Mouse (Mus musculus) cerebellum, adult 18-20 months (tissue): ENCODE results near the gene Flt4.
"Not testable (repeated sequence)": the region's sequence is repeated elsewhere in the genome, so short reads cannot be mapped to it uniquely, and the experiment has no call there.

ENCODE experiments used
- DNase-seq, 2 experiments: peaks; one replicate each; pipeline ENCODE4 v3.0.0; 2021

The Flt4 gene

DNA sequence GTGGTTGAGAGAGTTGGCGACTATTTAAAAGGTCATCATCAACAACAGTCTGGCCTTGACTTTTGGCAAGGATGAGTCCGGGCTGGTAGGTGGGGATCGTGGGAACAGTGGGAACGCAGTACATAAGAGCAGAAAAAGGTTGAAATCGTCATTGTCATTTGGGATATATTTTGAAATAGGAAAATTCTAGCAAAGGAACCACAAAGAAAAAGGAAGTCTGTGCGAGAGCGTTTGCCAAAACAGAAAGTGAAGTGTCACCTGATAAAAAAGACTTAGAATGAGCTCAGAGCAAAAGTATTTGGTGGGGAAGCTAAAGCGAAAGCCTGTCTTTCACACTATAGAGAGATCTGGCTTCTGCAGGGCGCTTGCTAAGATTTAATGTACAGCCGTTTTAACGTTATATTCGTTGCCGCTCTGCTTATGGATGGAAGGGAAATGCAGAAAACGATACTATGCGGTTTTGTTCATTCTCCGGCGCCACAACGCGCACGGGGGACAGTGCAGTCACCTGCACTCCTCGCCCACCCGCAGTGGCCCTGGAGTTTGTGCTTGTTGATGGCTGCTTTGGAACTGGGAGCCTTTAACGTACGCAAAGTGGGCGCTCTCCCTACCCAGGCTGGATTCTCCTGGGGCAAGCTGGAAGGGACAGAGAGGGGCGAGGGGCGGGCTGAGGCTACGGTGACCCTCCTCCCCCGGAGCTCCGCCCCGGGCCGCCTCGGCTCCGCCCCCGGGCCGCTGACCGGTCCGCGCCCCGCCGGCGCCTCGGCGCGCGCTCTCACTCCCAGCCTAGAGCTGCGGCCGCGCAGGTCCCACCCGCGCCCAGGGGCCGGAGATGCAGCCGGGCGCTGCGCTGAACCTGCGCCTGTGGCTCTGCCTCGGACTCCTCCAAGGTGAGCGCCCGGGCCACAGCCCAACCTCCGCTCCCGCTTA is at the start of gene Flt4:
Flt4 (plus strand) TSS at position 326 of the 930 bp plus-strand sequence.
- DNase-seq: not testable (repeated sequence)

DNA sequence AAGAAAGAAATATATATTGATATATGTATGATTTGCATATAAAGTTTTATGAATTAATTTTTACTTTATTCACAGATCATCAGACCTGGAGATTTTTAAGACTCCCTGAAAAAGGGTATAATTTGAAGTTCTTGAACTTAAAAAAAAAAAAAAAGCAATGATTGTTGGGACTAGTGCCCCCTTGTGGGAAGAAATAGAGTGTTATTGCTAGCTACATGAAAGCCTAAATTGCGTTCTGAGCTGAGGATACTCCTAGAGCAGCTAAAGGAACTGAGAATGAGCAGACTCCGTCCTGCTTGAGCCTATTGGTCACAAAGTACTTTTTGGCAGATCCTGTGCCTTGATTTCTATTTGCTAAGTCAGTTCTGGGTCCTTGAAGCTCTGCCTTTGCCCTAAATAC is 34.0 kb upstream of the Flt4 start:
- not testable (repeated sequence) for DNase-seq

DNA sequence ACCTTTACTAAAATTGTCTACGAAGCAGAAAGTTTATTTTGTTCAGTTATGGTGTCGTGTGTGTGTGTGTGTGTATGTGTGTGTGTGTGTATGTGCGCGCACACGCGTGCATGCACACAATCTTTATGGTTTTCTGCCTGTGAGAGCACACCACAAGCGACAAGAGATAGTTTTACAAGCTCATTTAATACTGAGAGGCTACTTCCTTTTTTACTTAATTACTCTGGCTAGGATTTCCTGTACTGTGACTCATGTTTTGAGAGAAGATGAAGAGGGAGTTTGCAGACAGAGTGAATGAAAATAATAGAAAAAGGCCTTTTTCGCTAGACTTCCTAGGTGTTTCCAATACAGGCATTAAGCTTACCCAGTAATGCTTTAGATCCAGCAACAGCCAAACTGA is 28.6 kb upstream of the Flt4 start:
- DNase-seq: not testable (repeated sequence)

DNA sequence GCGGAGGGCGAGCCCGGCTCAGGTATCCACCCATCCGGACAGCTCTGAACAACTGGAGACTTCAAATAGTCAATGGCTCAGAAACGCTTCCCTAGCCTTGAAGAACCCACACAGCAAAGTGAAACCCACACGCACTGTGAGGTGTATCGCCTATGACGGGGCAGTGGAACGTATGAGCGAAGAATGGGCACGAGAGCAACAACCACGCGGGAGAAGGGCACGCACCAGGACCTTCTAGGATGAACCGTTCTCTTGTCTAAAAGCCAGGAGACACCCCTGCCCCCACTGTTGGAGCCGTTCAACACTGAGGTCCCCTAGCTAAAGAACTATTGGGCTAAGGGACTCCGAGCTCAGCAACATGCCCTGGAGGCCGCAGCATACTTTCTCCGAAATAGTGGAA is 18.9 kb upstream of the Flt4 start:
- no peak for DNase-seq

DNA sequence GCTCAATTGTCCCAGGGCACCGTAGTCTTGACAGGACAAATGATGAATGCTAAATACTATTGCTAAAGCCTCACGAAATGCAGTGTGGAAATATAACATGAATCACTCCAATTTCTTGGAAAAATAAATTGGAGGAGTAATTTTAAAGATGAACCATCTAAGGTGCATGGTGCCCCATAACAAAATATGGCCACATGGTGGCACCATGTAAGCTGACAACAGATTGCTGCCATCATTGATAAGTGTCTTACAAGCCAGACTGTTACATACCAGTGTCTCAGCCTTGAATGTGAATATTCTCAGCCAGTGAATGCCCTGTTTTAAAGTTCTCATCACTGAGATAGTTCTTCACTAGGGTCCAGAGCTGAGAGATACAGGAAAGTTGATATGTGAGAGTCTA is 11.9 kb upstream of the Flt4 start:
- DNase-seq: not testable (repeated sequence)

DNA sequence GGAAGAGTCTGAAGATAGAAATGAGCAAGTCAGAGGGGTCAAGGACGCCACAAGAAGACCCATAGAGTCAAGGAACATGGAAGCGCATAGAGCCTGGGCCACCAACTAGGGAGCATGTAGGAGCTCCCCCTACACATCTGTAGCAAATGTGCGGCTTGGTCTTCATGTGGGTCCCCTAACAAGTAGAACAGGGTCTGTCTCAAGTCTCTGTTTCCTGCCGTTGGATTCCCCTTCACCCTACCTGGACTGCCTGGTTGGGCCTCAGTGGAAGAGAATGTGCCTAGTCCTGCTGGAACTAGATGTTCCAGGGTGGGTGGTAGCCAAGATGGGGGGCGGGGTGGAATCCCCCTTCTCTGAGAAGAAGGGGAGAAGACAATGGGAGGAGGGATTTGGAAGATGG is 757 bp upstream of the Flt4 start:
- not testable (repeated sequence) for DNase-seq

DNA sequence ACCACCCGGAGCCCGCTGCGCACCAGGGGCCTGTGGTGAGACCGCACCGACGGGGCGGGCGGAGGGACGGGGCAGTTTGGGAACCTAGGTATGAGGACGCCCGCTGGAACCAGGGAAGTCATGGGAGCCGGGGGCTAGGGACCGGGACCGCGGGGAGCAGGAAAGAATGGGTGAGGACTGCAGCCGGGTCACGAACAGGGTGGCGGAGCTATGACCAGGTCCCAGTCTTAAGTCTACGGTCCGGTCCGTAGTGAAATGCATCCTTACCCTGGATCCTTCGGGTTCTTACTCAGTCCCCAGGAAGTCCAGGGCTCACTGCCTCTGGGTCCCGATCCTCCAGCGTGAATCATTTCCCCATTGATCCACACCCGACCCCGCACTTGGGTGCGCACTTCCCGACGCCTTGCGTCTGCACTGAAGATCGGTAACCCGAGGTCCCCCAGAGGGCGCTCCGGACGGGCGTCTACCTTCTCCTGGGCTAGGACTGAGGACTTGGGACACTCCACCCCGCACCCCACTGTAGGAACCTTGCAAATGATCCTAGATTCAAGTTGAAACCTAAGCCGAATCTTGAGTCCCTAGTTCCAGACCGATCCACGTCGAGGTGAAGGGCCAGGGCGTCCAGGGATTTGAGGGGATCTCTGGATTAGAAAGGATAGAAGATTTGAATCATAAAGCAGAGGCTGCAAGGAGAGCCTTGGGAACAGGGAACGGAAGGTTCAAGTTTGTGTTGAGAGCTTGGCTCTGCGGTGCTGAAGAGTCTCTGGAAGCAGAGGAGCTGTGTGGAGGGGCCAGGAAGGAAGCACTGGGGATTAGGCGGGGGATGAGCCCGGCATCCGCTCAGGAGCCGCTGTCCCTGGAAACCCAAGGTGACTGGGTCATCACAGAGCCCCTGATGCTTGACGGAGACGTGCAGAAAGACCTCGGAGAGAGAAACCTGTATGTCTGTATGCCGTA is 1.1 kb downstream of the Flt4 start:
- not testable (repeated sequence) for DNase-seq

DNA sequence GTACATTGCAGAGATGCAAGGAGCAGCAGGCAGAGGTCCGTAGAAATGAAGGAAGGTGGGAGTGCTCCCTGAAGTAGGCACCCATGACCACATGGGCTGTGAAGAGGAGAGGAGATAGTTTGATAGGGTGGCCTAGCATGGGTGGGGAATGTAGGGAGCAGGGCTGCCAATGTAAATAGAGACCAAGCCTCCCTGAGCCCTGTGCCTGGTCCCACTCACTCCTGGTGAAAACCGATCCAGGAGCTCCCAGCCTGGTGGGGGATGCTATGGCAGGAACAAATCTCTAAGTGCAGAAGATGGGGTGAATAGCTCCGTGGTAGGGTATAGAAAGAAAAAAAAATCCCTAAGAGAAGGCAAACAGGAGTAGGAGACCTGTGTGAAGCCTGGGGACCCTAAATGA is 2.3 kb downstream of the Flt4 start:
- DNase-seq: not testable (repeated sequence)

DNA sequence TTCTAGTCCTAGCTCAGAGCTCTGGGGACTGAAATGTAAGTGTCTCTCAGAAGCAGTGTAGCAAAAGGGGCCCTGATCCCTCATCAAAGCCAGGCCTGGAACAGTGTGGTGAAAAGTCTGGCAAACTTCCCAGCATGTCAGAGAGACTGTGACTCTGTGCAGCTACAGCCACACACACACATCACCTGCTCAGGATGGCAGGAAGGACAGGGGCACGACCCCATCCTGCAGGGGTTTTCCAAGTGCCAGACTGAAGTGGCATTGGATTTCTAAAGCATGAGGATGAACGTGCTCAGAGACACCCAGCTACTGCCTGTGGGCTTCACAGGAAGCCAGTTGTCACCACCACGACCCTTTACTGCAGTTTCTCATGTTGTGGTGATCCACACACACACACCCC is 3.1 kb downstream of the Flt4 start:
- DNase-seq: no peak

DNA sequence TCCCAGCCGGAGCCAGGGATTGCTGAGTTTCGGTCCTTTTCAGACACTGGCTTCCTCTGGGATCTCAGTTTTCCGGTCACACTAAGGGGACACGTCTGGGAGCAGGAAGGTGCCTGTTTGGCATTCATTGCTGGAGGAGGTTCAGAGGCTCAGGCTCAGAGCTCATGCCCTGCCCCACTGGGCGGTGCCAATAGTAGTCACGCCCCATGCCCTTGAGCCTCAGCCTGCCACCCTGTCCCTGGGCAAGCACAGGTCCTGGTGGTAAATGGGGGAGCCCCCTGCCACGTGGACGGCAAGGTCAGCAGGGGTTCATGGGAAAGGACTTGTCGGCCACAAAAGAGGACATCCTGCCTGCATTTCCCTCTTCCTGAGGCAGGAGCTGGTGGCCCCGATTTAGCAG is 4.3 kb downstream of the Flt4 start:
- no peak for DNase-seq

DNA sequence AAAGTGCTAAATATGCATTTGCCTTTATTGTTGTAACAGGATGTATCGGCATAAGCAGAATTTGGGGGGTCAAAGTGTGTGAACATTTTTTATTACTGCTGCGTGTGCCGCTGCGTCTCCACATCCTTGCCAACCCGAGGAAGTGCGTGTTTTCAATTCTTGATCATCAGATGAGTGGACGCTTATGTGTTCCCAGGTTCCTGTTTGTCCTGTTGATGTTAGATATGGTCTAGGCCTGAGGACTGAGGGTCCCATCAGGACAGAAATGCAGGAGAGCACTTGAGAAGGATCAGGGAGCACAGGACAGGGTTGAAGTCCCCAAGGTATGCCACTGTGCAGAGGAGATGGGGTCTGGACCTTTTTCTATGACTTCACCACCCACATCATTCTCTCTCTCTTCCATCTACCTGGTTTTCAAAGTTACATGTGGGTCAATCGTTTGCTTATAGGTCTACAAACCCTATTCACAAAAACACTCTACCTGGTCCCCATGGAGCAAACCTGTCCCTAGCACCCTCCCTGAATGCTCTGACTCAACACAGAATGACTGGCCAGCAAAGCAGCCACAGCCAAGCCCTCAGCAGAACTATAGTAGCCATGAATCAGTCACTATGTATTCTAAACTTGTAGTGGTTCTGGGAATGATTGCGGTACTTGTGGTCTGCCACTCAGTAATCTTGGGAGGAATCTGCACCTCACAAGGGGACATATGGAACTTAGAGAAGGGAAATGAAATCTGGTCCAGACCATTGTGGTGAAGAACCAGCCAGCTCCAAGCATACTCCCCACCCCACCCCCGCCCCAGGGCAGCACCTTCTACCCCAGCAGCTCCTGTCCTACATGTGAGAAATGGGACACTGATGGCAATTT is 7.0 kb downstream of the Flt4 start:
- DNase-seq: no peak

DNA sequence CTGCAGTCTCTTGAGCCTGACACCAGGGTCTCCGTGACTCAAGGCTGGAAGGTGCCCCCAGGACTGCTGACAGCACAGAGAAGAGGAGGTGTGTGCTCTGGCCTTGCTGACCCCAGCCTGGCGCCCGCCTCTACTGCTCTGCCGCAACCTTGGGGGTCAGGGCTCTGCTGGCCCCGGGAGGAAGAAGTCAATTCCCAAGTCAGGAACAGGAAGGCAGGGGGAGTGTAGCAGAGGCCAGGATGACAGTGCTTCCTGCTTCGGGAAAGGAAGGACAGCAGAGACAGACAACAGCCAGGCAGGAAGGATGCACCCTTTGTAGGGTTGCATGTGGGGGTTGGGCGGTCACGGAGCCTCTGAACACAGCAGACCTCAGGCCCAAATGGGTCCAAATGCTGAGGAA is 9.4 kb downstream of the Flt4 start:
- DNase-seq: no peak

DNA sequence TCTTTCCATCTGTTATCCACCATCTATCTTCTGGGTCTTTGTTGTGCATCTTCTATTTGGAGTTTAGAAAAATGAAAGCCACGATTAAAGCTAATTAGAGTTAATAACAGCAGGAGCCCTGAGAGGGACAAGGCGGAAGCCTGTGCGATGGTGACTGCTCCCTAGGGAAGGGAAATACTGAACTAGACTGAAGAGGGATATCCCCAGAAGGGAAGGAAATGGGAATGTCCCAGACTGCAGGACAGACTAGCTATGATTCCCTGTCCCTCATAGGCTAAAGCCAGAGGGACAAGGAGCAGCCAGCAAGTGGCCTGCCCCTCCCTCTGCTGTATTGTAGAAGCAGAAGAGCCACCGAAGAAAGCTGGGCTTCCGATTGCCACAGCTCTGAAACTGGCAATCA is 12.9 kb downstream of the Flt4 start:
- no peak for DNase-seq

DNA sequence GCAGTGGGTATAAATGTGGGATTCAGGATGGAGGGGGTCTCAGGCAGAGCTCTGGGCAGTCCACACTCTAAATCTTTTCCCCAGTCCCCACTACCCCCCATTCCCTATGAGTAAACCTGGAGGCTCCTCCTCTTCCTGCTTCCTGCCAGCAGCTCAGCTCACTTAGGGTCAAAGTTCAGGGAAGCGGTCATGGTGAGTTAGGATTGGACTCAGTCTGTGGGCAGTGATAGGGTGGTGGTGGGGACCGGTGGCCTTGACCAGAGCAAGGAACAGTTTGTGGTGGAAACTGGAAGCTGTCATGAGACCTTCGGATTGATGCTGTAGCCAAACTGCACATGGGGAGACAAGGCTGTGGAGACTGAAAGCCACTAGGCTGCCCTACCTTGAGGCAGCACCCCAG is 15.1 kb downstream of the Flt4 start:
- no peak for DNase-seq

DNA sequence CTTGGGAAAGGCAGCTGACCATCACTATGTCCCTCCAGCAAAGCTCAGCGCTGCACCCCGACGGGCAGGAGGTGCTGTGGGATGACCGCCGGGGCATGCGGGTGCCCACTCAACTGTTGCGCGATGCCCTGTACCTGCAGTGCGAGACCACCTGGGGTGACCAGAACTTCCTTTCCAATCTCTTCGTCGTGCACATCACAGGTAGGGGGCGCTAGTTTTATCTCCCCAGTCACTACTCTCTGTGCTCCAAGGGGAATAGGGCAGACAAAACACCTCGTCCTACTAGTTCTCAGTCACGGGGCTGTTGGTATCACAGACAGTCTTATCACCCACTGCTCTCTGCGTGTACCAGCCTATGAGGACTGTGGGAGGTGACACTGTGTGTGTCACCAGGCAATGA is 16.8 kb downstream of the Flt4 start:
- DNase-seq: no peak

DNA sequence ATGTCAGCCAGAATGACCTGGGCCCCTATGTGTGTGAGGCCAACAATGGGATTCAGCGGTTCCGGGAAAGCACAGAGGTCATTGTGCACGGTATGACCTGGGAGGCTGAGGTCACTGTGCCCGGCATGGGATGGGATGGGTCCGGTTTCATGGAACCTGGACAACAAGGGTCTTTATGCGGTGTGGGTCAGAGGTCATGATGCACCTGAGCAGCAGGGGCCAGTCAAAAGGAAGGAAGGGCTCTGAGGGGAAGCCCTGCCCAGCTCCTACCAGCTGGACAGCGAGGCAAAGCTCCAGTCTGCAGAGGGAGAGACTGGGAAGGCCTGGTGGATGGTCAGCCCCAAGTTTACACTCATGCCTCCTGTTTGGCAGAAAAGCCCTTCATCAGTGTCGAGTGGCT is 17.7 kb downstream of the Flt4 start:
- no peak for DNase-seq

DNA sequence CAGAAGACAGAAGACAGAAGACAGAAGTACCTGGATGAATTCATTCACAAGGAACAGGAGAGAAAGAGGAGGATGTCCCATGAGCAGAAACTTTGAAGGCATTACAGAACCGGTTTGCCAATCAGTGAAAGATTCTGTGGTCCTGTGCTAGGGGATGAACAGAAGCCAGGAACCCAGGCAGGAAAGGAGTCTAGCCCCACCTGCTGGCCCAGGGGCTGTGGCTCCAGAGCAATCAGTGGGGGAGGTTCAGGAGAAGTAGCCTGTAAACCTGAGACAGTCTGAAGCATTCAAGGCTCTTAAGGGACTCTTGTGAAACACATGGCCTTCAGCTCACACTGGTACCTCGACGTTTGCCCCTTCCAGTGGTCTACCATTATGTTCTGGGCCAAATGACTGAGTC is 22.1 kb downstream of the Flt4 start:
- no peak for DNase-seq

DNA sequence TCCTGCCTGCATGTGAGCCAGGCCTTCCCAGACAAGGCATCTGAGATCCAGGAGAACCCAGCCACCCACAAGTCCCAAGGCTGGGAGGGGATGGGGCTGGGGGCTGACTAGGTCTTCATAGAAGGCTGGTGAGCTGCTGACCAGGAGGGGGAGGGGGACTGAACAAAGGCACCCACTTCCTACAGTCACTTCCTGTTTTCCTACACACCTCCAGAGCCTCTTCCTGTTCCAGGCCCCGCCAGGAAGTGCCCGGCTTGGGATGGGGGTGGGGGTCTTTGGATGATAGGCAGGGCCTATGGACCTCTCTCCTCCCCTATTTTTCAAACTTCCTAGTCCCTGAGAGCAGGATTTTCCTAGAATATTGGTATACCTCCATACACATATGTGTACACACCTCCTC is 23.2 kb downstream of the Flt4 start:
- no peak for DNase-seq

DNA sequence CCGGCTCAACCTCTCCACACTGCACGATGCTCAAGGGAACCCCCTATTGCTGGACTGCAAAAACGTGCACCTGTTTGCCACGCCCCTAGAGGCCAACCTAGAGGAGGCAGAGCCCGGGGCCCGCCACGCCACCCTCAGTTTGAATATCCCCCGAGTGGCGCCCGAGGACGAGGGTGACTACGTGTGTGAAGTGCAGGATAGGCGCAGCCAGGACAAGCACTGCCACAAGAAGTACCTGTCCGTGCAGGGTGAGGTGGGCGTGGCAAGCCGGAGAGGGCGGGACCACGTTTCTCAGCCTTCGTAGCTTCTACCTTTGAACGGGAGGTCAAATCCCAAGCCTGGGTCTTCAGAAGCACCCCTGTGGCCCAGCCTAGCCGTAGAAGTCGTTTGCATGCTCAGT is 25.0 kb downstream of the Flt4 start:
- DNase-seq: no peak

DNA sequence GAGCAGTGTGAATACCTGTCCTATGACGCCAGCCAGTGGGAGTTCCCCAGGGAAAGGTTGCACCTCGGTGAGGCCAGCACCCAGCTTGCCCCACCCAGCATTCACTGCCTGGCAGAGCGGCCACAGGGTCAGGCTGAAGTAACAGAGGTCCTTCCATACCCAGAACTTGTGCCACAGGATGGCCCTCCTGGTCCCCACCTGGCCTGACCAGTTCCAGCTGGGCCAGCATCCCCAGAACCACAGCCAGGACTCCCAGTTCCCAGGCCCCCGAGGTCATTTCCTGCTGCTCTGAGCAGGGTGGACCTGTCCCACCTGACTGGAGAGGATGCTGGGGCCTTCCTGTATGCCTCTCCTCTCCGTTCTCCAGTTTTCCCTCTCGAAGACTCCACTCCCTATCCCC is 26.6 kb downstream of the Flt4 start:
- no peak for DNase-seq

DNA sequence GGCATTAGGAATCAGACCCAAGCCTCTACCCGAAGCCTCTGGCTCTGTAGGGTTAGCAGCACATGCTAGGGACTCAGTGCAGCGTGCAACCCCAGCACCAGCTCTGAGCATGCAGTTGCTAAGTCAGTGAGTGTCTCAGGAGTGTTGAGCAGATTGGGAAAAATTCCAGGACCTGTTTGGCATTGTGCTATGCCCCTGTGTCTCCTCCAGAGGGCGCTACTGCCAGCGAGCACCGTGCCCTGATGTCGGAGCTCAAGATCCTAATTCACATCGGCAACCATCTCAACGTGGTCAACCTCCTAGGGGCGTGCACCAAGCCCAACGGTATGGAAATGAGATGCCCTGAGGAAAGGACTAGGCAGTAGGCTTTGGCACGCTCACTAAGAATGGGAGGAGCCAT is 27.4 kb downstream of the Flt4 start:
- DNase-seq: no peak

DNA sequence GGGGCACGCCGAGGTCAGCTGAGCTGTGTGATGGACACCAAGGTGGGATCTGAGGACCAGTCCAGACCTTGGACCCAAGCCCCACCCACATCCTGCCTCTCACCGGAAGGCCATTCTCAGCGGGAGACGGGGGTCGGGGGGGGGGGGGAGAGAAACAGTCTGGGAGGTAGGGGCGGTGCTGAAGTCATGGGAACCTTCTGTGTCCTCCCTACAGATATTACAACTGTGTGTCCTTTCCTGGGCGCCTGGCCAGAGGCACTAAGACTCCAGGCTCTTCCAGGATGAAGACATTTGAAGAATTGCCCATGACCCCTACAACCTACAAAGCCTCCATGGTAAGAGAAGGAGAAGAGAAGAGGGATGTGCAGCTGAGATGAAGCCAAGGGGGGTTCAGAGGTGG is 36.6 kb downstream of the Flt4 start:
- DNase-seq: no peak
